Mouse (Mus musculus): ENCODE measurements around the gene Cblb. TPM values are rescaled to one million over a fixed set of nuclear protein-coding genes. Genes with fewer than 3 reads are reported as not detected.
A peak's percentile ranks its signal among the peaks of the same experiment; 100 is the strongest.

The Cblb gene
- polyA plus RNA-seq (2012; rRNA removed), result 12.2 and 14.1 TPM in 2 replicates

- Histone ChIP-seq H3K27ac (ENCODE audit: insufficient read depth, low read length) (peak within 1 kb of the TSS; percentile 94), H3K4me3 (ENCODE audit: insufficient read depth, low read length) (peak within 1 kb of the TSS; percentile 76), H3K4me1 (ENCODE audit: control insufficient read depth, insufficient read depth, low read length) (peaks cover 4% of the 10 kb centered on the region; the same call in 1 of the 2 replicates)
- TF ChIP-seq POLR2A (IDR thresholded peaks at IDR 0.05; ENCODE audit: extremely low read depth, insufficient read depth, low read length) (peak; percentile 85), CTCF (IDR thresholded peaks at IDR 0.05; ENCODE audit: extremely low read depth, insufficient read depth, low read length) (no peak)
These were observed at the start of gene Cblb for GRCm38 (mm10) chr16:52031091-52031689. Gene Cblb, plus strand, starts transcription at chr16:52031225.

GRCm38 (mm10) chr16:51985436-51985835, 45.6 kb upstream of the Cblb start:
- H3K4me3 ChIP-seq (ENCODE audit: insufficient read depth, low read length), result no peak overlapping the region
- TF ChIP-seq POLR2A (IDR thresholded peaks at IDR 0.05; ENCODE audit: extremely low read depth, insufficient read depth, low read length) (no peak), CTCF (IDR thresholded peaks at IDR 0.05; ENCODE audit: extremely low read depth, insufficient read depth, low read length) (no peak)
- no peak overlapping the region for H3K27ac ChIP-seq (ENCODE audit: insufficient read depth, low read length)
- H3K4me1 ChIP-seq (ENCODE audit: control insufficient read depth, insufficient read depth, low read length), result no peaks in the 10 kb centered on the region

- Histone ChIP-seq H3K4me1 (ENCODE audit: control insufficient read depth, insufficient read depth, low read length) (no peaks in the 10 kb centered on the region), H3K27ac (ENCODE audit: insufficient read depth, low read length) (no peak overlapping the region), H3K4me3 (ENCODE audit: insufficient read depth, low read length) (no peak overlapping the region)
- TF ChIP-seq POLR2A (IDR thresholded peaks at IDR 0.05; ENCODE audit: extremely low read depth, insufficient read depth, low read length) (no peak), CTCF (IDR thresholded peaks at IDR 0.05; ENCODE audit: extremely low read depth, insufficient read depth, low read length) (no peak)
These were observed 44.8 kb upstream of the Cblb start for GRCm38 (mm10) chr16:51986207-51986606.

DNA sequence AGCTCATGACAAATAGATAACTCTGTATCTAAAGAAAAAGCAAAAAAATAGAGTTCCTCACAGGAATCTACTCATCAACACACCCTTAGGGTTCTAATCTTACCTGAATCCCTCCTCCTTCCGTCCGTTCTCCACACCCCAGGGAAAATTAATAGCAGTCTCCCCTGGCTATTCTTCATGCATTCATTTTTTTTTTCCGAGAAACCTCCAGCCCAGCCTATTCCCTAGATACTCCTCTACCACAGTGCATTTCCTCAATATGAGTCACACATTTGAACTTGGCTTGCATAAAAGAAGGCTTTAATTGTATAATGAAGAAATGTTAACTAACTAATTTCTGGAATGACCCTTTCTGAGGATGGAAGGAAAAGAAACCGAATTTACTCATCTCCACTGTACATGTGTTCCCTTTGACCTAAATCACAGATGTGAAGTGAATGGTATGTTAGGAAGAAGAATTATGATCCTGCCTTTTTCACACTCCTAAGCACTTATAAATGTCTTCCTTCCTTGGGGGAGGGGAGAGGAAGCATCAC, 43.9 kb upstream of the Cblb start:
- TF ChIP-seq POLR2A (IDR thresholded peaks at IDR 0.05; ENCODE audit: extremely low read depth, insufficient read depth, low read length), result no peak
- no peak for TF ChIP-seq CTCF (IDR thresholded peaks at IDR 0.05; ENCODE audit: extremely low read depth, insufficient read depth, low read length)
- Histone ChIP-seq H3K4me1 (ENCODE audit: control insufficient read depth, insufficient read depth, low read length) (no peaks in the 10 kb centered on the region), H3K27ac (ENCODE audit: insufficient read depth, low read length) (no peak overlapping the region), H3K4me3 (ENCODE audit: insufficient read depth, low read length) (no peak overlapping the region)

DNA sequence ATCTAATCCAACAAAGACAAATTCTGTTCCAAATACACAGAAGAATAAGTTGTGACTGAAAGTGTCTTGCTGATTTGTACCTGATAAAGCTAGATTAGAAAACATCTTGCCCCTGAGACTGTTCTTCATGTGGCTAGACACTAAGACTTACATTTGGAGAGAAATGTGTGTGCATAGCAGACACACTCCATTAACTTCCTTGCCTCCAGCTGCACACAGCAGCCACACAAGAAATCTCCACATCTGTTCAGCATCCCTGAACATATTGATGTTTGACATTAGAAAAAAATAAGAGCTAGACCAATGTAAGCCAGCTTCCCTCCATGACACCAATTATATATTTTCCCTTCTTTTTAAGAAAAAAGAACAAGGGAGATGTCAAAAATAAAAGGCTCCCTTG, 43.0 kb upstream of the Cblb start:
- Histone ChIP-seq H3K27ac (ENCODE audit: insufficient read depth, low read length) (no peak overlapping the region), H3K4me1 (ENCODE audit: control insufficient read depth, insufficient read depth, low read length) (no peaks in the 10 kb centered on the region), H3K4me3 (ENCODE audit: insufficient read depth, low read length) (no peak overlapping the region)
- TF ChIP-seq CTCF (IDR thresholded peaks at IDR 0.05; ENCODE audit: extremely low read depth, insufficient read depth, low read length) (no peak), POLR2A (IDR thresholded peaks at IDR 0.05; ENCODE audit: extremely low read depth, insufficient read depth, low read length) (no peak)

DNA sequence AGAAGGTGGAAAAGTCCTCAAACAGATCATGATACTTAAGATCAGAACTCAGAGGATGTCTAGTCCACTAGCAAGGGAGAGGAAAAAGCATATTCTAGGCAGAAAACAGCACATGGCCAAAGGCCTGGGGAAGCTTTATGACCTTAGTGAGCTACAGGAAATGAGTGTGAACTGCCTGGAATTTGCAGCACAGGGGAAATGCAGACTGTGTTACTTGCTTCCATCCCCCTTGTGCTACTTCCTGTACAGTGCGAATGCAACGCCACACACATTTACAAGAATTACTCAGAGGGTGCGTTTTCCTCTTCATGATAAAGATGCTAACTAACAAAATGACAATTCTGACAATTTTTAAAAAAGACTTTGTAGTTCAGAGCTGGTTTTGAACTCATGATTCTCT, 41.8 kb upstream of the Cblb start:
- Histone ChIP-seq H3K4me1 (ENCODE audit: control insufficient read depth, insufficient read depth, low read length) (no peaks in the 10 kb centered on the region), H3K27ac (ENCODE audit: insufficient read depth, low read length) (no peak overlapping the region), H3K4me3 (ENCODE audit: insufficient read depth, low read length) (no peak overlapping the region)
- TF ChIP-seq CTCF (IDR thresholded peaks at IDR 0.05; ENCODE audit: extremely low read depth, insufficient read depth, low read length) (no peak), POLR2A (IDR thresholded peaks at IDR 0.05; ENCODE audit: extremely low read depth, insufficient read depth, low read length) (no peak)

DNA sequence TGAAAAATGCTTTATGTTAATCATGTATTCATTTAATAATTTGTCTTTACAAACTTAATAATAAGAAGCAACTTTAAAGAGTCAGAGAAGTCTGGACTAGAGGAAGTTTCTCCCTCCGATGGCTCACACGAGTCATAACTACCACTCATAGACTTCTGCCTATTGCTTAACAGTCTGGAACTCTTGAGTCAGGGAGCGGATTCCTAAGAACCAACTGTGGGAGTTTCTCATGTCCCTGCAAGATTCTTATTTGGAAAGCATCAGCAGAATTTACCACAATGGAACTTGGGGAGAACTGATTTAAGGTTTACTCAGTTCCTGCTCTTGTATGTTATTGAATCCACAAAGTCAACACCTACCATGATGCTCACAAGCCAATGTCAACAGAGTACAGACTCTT, 31.0 kb upstream of the Cblb start:
- Histone ChIP-seq H3K27ac (ENCODE audit: insufficient read depth, low read length) (no peak overlapping the region), H3K4me1 (ENCODE audit: control insufficient read depth, insufficient read depth, low read length) (no peaks in the 10 kb centered on the region), H3K4me3 (ENCODE audit: insufficient read depth, low read length) (no peak overlapping the region)
- no peak for TF ChIP-seq CTCF (IDR thresholded peaks at IDR 0.05; ENCODE audit: extremely low read depth, insufficient read depth, low read length)
- TF ChIP-seq POLR2A (IDR thresholded peaks at IDR 0.05; ENCODE audit: extremely low read depth, insufficient read depth, low read length), result no peak

DNA sequence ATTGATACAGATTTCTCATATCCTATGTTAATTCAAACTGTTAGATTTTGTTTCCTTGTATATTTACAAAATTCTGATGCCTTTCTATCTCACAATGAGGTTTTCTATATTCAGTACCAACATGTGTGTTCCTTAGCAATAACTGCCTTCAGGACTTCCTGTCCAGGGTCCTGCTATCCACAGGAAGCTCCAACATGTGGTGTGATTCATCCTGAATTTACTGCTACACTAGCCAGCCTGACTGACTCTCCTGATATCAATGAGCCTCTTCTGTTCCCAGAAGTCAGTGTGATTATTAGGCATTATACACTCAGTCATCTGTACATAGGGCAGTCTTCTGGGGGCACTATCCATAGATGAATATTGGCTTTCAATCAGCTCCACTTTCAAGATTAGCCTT, 30.2 kb upstream of the Cblb start:
- no peak overlapping the region for H3K4me3 ChIP-seq (ENCODE audit: insufficient read depth, low read length)
- no peaks in the 10 kb centered on the region for H3K4me1 ChIP-seq (ENCODE audit: control insufficient read depth, insufficient read depth, low read length)
- TF ChIP-seq CTCF (IDR thresholded peaks at IDR 0.05; ENCODE audit: extremely low read depth, insufficient read depth, low read length) (no peak), POLR2A (IDR thresholded peaks at IDR 0.05; ENCODE audit: extremely low read depth, insufficient read depth, low read length) (no peak)
- H3K27ac ChIP-seq (ENCODE audit: insufficient read depth, low read length), result no peak overlapping the region

GRCm38 (mm10) chr16:52007006-52007405, 24.0 kb upstream of the Cblb start:
- Histone ChIP-seq H3K4me3 (ENCODE audit: insufficient read depth, low read length) (no peak overlapping the region), H3K27ac (ENCODE audit: insufficient read depth, low read length) (no peak overlapping the region), H3K4me1 (ENCODE audit: control insufficient read depth, insufficient read depth, low read length) (no peaks in the 10 kb centered on the region)
- TF ChIP-seq POLR2A (IDR thresholded peaks at IDR 0.05; ENCODE audit: extremely low read depth, insufficient read depth, low read length) (no peak), CTCF (IDR thresholded peaks at IDR 0.05; ENCODE audit: extremely low read depth, insufficient read depth, low read length) (no peak)

DNA sequence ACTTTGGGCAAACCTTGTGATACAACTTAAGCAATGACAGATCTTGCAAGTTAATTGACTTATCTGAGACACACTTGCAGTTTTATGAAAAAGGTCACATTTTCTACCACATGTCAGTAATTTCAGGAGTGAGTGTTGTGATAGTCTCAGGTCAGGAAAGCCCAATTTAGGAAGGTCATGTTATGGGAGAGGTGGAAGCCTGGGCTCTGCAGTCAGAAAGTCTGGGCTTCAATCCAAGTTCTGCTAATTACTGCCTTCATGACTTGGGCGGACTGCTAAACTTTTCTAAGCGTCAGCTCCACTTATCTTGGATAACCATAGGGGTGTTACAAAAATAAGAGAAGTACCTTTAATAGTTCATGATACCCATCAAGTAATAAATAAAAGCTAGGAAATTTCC, 22.6 kb upstream of the Cblb start:
- no peak overlapping the region for H3K27ac ChIP-seq (ENCODE audit: insufficient read depth, low read length)
- no peaks in the 10 kb centered on the region for H3K4me1 ChIP-seq (ENCODE audit: control insufficient read depth, insufficient read depth, low read length)
- H3K4me3 ChIP-seq (ENCODE audit: insufficient read depth, low read length), result no peak overlapping the region
- TF ChIP-seq CTCF (IDR thresholded peaks at IDR 0.05; ENCODE audit: extremely low read depth, insufficient read depth, low read length), result no peak
- no peak for TF ChIP-seq POLR2A (IDR thresholded peaks at IDR 0.05; ENCODE audit: extremely low read depth, insufficient read depth, low read length)

All from cortical plate, adult 2 months (tissue).